Mouse (Mus musculus) lung, postnatal 14 days (tissue): ENCODE measurements around the gene Tmem273.

Experiments used
- DNase-seq: peaks from one replicate; pipeline ENCODE4 v3.0.0; 2021

Gene Tmem273

DNA sequence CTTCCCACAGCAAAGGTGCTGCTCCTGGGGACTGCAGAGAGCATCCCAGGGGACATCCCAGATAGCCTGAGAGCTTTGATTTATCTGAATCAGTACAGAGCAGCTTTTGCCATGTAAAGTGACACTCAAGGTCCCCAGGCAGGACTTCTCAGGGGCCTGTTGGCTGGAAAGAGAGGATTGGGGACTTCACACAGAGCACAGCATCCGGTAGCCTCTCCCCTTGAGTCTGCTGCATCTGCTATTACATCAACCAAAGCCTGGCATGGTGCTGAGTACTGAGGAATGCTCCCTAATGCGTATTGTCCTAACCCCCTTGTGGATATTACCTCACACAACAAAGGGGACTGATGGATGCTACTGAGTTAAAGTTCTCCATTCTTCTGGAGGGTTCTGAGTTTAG is 75.9 kb downstream of the Tmem273 start:
- no peak for DNase-seq

DNA sequence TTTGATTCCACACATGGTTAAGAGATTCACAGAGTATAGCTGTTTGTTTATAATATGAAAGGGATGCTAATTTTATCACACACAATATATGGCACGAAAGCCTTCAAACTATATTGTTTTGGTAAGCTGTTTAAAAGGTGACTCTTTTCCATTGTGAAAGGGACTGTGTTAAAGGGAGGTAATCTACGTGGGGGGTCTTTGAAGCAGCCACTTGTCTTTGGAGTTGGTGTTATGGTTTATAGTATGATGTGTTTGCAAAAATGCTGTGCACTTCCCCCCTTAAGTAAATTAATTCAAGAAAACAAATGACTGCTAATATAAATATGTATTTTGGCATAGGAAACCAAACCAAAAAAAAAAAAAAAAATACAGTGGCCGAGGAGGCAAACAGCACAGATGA is 79.6 kb downstream of the Tmem273 start:
- no peak for DNase-seq
